Mouse (Mus musculus) intestine, embryonic 16.5 days (tissue): ENCODE measurements at regions not wholly inside any gene's neighbourhood (a gene's known extent, or its start where the extent isn't known, plus 50 kb on each side); places are given as distances from the start of the nearest gene placed in this dataset.
A peak's percentile ranks its signal among the peaks of the same experiment; 100 is the strongest.

Source experiments
- ATAC-seq: fragments of 200-750 bp; cut with Nextera tagmentation; 2 replicates; pipeline ENCODE4 v1.8.0; 2017; ENCODE audit warnings: moderate TSS enrichment, moderate library complexity
- H3K27ac ChIP-seq: fragments of 300-500 bp; sonication (generic); 2 replicates; pipeline ENCODE4 v1.5.1; 2014; ENCODE audit warnings: mild to moderate bottlenecking, low read length
- H3K27me3 ChIP-seq: fragments of 300-500 bp; sonication (generic); replicated peaks from 2 replicates; pipeline ENCODE4 v1.6.1; 2014; ENCODE audit warnings: low read length, control low read depth, mixed read lengths; ENCODE audit not compliant: control insufficient read depth, insufficient read depth
- H3K36me3 ChIP-seq: fragments of 300-500 bp; sonication (generic); 2 replicates; pipeline ENCODE4 v1.6.1; 2014; ENCODE audit warnings: low read length, control low read depth; ENCODE audit not compliant: control insufficient read depth, insufficient read depth
- H3K4me1 ChIP-seq: fragments of 300-500 bp; sonication (generic); 2 replicates; pipeline ENCODE4 v1.6.1; 2014; ENCODE audit warnings: low read length, control low read depth, mixed read lengths; ENCODE audit not compliant: control insufficient read depth, insufficient read depth
- H3K4me2 ChIP-seq: fragments of 300-500 bp; sonication (generic); 2 replicates; pipeline ENCODE4 v1.6.1; 2014; ENCODE audit warnings: low read depth, low read length, control low read depth
- H3K4me3 ChIP-seq: fragments of 300-500 bp; sonication (generic); 2 replicates; pipeline ENCODE4 v1.5.1; 2014; ENCODE audit warnings: mild to moderate bottlenecking, low read length
- H3K9ac ChIP-seq: fragments of 300-500 bp; sonication (generic); 2 replicates; pipeline ENCODE4 v1.6.1; 2014; ENCODE audit warnings: low read depth, low read length
- H3K9me3 ChIP-seq: fragments of 300-500 bp; sonication (generic); 2 replicates; pipeline ENCODE4 v1.6.1; 2016; ENCODE audit warnings: low read length, control low read depth; ENCODE audit not compliant: control insufficient read depth
- WGBS: fragments of 180-500 bp; shearing (Covaris S2); extraction: QIAGEN DNeasy Blood & Tissue Kit; methylation state at CpG from one replicate; pipeline ENCODE4 v1.1.7; 2014; 5-methylcytosine and 5-hydroxymethylcytosine counted together

DNA sequence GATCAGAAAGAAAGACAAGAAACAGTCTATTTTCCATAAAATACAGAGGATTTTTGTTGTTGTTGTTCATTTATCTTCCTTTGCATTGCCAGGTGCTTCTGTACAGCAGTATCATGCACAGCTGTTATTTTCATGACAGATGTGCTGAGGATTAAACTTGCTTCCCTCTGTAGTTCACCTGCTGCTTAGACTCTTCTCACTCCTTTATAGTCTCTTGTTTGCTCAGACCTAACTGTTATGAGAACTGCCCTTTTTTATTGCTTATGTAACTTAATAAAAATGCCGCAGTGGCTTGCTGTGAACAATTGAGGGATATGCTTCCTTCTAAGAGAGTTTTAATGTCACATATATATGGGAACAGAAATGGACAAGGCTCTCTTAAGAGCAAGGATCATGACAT, 467.1 kb downstream of the Adcyap1 start:
- Histone ChIP-seq H3K36me3 (no peaks in the 10 kb centered on the region), H3K27ac (no peak overlapping the region), H3K9ac (no peak overlapping the region), H3K9me3 (no peaks in the 10 kb centered on the region), H3K4me2 (no peak overlapping the region), H3K4me3 (no peak overlapping the region), H3K27me3 (no peaks in the 10 kb centered on the region), H3K4me1 (no peaks in the 10 kb centered on the region)
- ATAC-seq: peak; percentile 58
- 62% methylated on average over 1 of the region's 1 CpGs for WGBS

- no peak for ATAC-seq
- no peak overlapping the region for H3K4me3 ChIP-seq
Observed at GRCm38 (mm10) chr17:93676366-93676962, 477.6 kb downstream of the Adcyap1 start.

DNA sequence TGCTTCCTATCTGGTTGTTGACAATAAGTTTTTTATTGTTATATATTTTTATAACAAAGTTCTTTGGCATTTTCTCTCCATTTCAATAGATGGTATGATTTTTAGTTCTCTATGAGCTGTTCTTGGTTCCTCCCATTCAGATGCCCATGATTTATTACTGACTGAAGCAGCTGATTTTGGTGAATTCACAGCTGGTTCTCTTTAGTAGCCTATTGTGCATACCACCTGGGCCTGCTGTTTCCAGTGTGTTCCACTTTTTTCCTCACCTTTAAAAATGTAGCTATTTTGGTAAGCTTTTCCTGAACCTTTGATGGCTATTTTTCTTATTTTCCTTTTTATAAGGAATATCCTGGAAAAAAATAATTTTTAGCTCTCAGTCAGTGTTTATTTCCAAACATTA, 501.9 kb downstream of the Adcyap1 start:
- Histone ChIP-seq H3K36me3 (no peaks in the 10 kb centered on the region), H3K4me3 (no peak overlapping the region), H3K4me1 (no peaks in the 10 kb centered on the region), H3K27ac (no peak overlapping the region), H3K4me2 (no peak overlapping the region), H3K9me3 (no peaks in the 10 kb centered on the region), H3K27me3 (no peaks in the 10 kb centered on the region), H3K9ac (no peak overlapping the region)
- ATAC-seq: no peak

More at GRCm38 (mm10) chr17:93676366-93676962, 477.6 kb downstream of the Adcyap1 start:
- H3K36me3 ChIP-seq: no peaks in the 10 kb centered on the region
- no peak overlapping the region for H3K9ac ChIP-seq
- no peak overlapping the region for H3K27ac ChIP-seq
- no peak overlapping the region for H3K4me2 ChIP-seq
- H3K4me1 ChIP-seq: no peaks in the 10 kb centered on the region
- no peaks in the 10 kb centered on the region for H3K9me3 ChIP-seq
- 52% methylated on average over 5 of the region's 5 CpGs for WGBS
- H3K27me3 ChIP-seq: no peaks in the 10 kb centered on the region

- 82% methylated on average over 2 of the region's 2 CpGs for WGBS
- H3K4me3 ChIP-seq: no peak overlapping the region
- no peaks in the 10 kb centered on the region for H3K9me3 ChIP-seq
- no peaks in the 10 kb centered on the region for H3K27me3 ChIP-seq
- H3K4me1 ChIP-seq: no peaks in the 10 kb centered on the region
- ATAC-seq: no peak
- no peak overlapping the region for H3K4me2 ChIP-seq
- H3K27ac ChIP-seq: no peak overlapping the region
- H3K36me3 ChIP-seq: no peaks in the 10 kb centered on the region
- no peak overlapping the region for H3K9ac ChIP-seq
Observed at GRCm38 (mm10) chr17:93717623-93718022, 518.8 kb downstream of the Adcyap1 start.

DNA sequence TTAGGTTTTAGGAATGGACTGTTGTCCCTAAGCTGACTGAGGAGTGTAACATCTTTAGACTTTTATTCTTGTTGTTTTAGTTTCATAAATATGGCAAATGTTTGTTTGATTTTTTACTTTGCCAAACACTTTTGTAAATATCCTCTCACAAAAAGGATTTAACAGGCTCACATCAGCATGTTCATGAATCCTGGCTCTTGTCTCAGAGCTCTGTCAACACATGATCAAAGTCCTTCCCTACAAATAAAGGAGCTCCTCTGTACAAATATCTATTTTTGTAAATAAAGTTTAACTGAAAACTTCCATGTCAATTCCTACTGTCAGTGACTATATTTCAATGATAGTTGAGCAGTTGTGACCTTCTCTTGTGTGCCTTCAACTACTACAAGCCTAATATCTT, 542.5 kb downstream of the Adcyap1 start:
- Histone ChIP-seq H3K36me3 (no peaks in the 10 kb centered on the region), H3K27ac (no peak overlapping the region), H3K4me2 (no peak overlapping the region), H3K9ac (no peak overlapping the region), H3K9me3 (no peaks in the 10 kb centered on the region), H3K4me1 (no peaks in the 10 kb centered on the region), H3K27me3 (no peaks in the 10 kb centered on the region), H3K4me3 (no peak overlapping the region)
- no peak for ATAC-seq

- no peak overlapping the region for H3K4me3 ChIP-seq
- no peak overlapping the region for H3K9ac ChIP-seq
- no peaks in the 10 kb centered on the region for H3K9me3 ChIP-seq
- no peak for ATAC-seq
- H3K4me1 ChIP-seq: no peaks in the 10 kb centered on the region
- 11% methylated on average over 1 of the region's 1 CpGs for WGBS
- no peaks in the 10 kb centered on the region for H3K27me3 ChIP-seq
- no peak overlapping the region for H3K27ac ChIP-seq
- H3K4me2 ChIP-seq: no peak overlapping the region
- H3K36me3 ChIP-seq: no peaks in the 10 kb centered on the region
Observed at GRCm38 (mm10) chr17:93762349-93762748, 563.5 kb downstream of the Adcyap1 start.
